Mouse (Mus musculus) ES-Bruce4 (cell line): ENCODE results near the gene Mrpl33. TPM values are rescaled to one million over a fixed set of nuclear protein-coding genes. Genes with fewer than 3 reads are reported as not detected.

Experiments used
- H3K27ac ChIP-seq: 2 replicates; pipeline ENCODE4 v1.5.1; 2012; ENCODE audit warnings: low read length, inconsistent platforms; ENCODE audit not compliant: insufficient read depth
- H3K27me3 ChIP-seq: 2 replicates; pipeline ENCODE4 v1.6.1; 2012; ENCODE audit warnings: mild to moderate bottlenecking, low read length, inconsistent platforms; ENCODE audit not compliant: control insufficient read depth, poor library complexity, insufficient read depth, severe bottlenecking
- H3K36me3 ChIP-seq: 2 replicates; pipeline ENCODE4 v1.6.1; 2012; ENCODE audit warnings: inconsistent platforms, mild to moderate bottlenecking, low read length, moderate library complexity; ENCODE audit not compliant: control insufficient read depth, poor library complexity, insufficient read depth, severe bottlenecking
- H3K4me1 ChIP-seq: one replicate; pipeline ENCODE4 v1.8.1; 2011; ENCODE audit warnings: low read length; ENCODE audit not compliant: control insufficient read depth, insufficient read depth
- H3K4me3 ChIP-seq: 2 replicates; pipeline ENCODE4 v1.5.1; 2011; ENCODE audit warnings: low read depth, mild to moderate bottlenecking, low read length
- H3K9ac ChIP-seq: 2 replicates; pipeline ENCODE4 v1.6.1; 2012; ENCODE audit warnings: low read depth, mild to moderate bottlenecking, inconsistent platforms; ENCODE audit not compliant: poor library complexity, severe bottlenecking
- H3K9me3 ChIP-seq: replicated peaks from 2 replicates; pipeline ENCODE4 v1.6.1; 2012; ENCODE audit warnings: mild to moderate bottlenecking, low read length, inconsistent platforms; ENCODE audit not compliant: control insufficient read depth, poor library complexity, insufficient read depth, severe bottlenecking
- CTCF ChIP-seq: IDR thresholded peaks from one replicate; pipeline ENCODE4 v1.8.1; 2011; ENCODE audit warnings: low read depth, low read length
- EP300 ChIP-seq: IDR thresholded peaks from 2 replicates; pipeline ENCODE4 v1.6.1; 2011; ENCODE audit warnings: low read depth, low read length; ENCODE audit not compliant: insufficient read depth
- POLR2A ChIP-seq: IDR thresholded peaks from one replicate; pipeline ENCODE4 v1.8.1; 2011; ENCODE audit warnings: low read length; ENCODE audit not compliant: insufficient read depth
- polyA plus RNA-seq: library from polyadenylated mRNA; stranded (reverse); fragments of >200 nt; gene quantifications from 2 replicates; pipeline ENCODE4 v1.2.4, GENCODE M21; 2011; ENCODE audit warnings: low read depth; ENCODE audit not compliant: missing spikeins, insufficient read depth, insufficient read length

Mrpl33 gene
- polyA plus RNA-seq = 161 and 173 TPM in 2 replicates

- H3K4me1 ChIP-seq = peaks cover 3% of the 10 kb centered on the region
- peak within 1 kb of the TSS; percentile 48 for H3K9ac ChIP-seq
- H3K9me3 ChIP-seq = no peaks in the 10 kb centered on the region
- no peaks in the 10 kb centered on the region for H3K36me3 ChIP-seq
- H3K4me3 ChIP-seq = peak within 1 kb of the TSS; percentile 55
- TF ChIP-seq EP300 (peak; percentile 17), CTCF (peak; percentile 27), POLR2A (no peak)
- H3K27me3 ChIP-seq = no peaks in the 10 kb centered on the region
- H3K27ac ChIP-seq = peak within 1 kb of the TSS; percentile 32
Measured at GRCm38 (mm10) chr5:31596481-31597429, at the start of gene Mrpl33. Mrpl33 (plus strand) TSS chr5:31596935.

GRCm38 (mm10) chr5:31559401-31559800 lies 37.3 kb upstream of the Mrpl33 start:
- Histone ChIP-seq H3K4me3 (no peak overlapping the region), H3K9me3 (no peaks in the 10 kb centered on the region), H3K9ac (no peak overlapping the region), H3K27ac (no peak overlapping the region), H3K27me3 (no peaks in the 10 kb centered on the region), H3K4me1 (no peaks in the 10 kb centered on the region), H3K36me3 (no peaks in the 10 kb centered on the region)
- TF ChIP-seq POLR2A (no peak), CTCF (no peak)

GRCm38 (mm10) chr5:31560352-31560751 lies 36.4 kb upstream of the Mrpl33 start:
- no peak overlapping the region for H3K27ac ChIP-seq
- H3K36me3 ChIP-seq = no peaks in the 10 kb centered on the region
- no peaks in the 10 kb centered on the region for H3K9me3 ChIP-seq
- H3K27me3 ChIP-seq = no peaks in the 10 kb centered on the region
- TF ChIP-seq CTCF = no peak
- no peak for TF ChIP-seq EP300
- TF ChIP-seq POLR2A = no peak
- no peak overlapping the region for H3K4me3 ChIP-seq
- H3K4me1 ChIP-seq = no peaks in the 10 kb centered on the region
- no peak overlapping the region for H3K9ac ChIP-seq

GRCm38 (mm10) chr5:31562036-31562666 lies 34.6 kb upstream of the Mrpl33 start:
- no peaks in the 10 kb centered on the region for H3K27me3 ChIP-seq
- no peak overlapping the region for H3K9ac ChIP-seq
- H3K36me3 ChIP-seq = no peaks in the 10 kb centered on the region
- no peaks in the 10 kb centered on the region for H3K9me3 ChIP-seq
- no peaks in the 10 kb centered on the region for H3K4me1 ChIP-seq
- no peak overlapping the region for H3K4me3 ChIP-seq
- TF ChIP-seq POLR2A (no peak), EP300 (no peak), CTCF (no peak)
- no peak overlapping the region for H3K27ac ChIP-seq

- Histone ChIP-seq H3K4me3 (no peak overlapping the region), H3K27ac (no peak overlapping the region), H3K4me1 (no peaks in the 10 kb centered on the region), H3K9ac (no peak overlapping the region), H3K27me3 (no peaks in the 10 kb centered on the region), H3K36me3 (no peaks in the 10 kb centered on the region), H3K9me3 (no peaks in the 10 kb centered on the region)
- no peak for TF ChIP-seq EP300
- peak; percentile 82 for TF ChIP-seq CTCF
- TF ChIP-seq POLR2A = no peak
Measured at GRCm38 (mm10) chr5:31563496-31563895, 33.2 kb upstream of the Mrpl33 start.

- no peak overlapping the region for H3K9ac ChIP-seq
- H3K27ac ChIP-seq = no peak overlapping the region
- no peaks in the 10 kb centered on the region for H3K36me3 ChIP-seq
Measured at GRCm38 (mm10) chr5:31563905-31564304, 32.8 kb upstream of the Mrpl33 start.

More at GRCm38 (mm10) chr5:31563905-31564304, 32.8 kb upstream of the Mrpl33 start:
- Histone ChIP-seq H3K27me3 (no peaks in the 10 kb centered on the region), H3K4me1 (no peaks in the 10 kb centered on the region), H3K9me3 (no peaks in the 10 kb centered on the region), H3K4me3 (no peak overlapping the region)
- TF ChIP-seq CTCF (no peak), EP300 (no peak), POLR2A (no peak)
